Mouse (Mus musculus) naive thymus-derived CD4-positive, alpha-beta T cell, adult 2 months (primary cell): ENCODE measurements around the gene Igsf9b.

Experiments
- DNase-seq: peaks from one replicate; pipeline ENCODE4 v3.0.0-alpha.2; 2011; ENCODE audit warnings: low read depth

Gene Igsf9b

GRCm38 (mm10) chr9:27298411-27299285 lies at the start of gene Igsf9b:
Igsf9b (plus strand) TSS chr9:27299204.
- DNase-seq, result peak; percentile 10

- no peak for DNase-seq
These were observed 46.8 kb upstream of the Igsf9b start for GRCm38 (mm10) chr9:27252034-27252714.

GRCm38 (mm10) chr9:27256454-27256853 lies 42.5 kb upstream of the Igsf9b start:
- no peak for DNase-seq

GRCm38 (mm10) chr9:27260378-27260947 lies 38.5 kb upstream of the Igsf9b start:
- DNase-seq, result no peak

GRCm38 (mm10) chr9:27261905-27262304 lies 37.1 kb upstream of the Igsf9b start:
- DNase-seq, result no peak

- no peak for DNase-seq
These were observed 34.0 kb upstream of the Igsf9b start for GRCm38 (mm10) chr9:27265009-27265408.

GRCm38 (mm10) chr9:27267878-27268277 lies 31.1 kb upstream of the Igsf9b start:
- no peak for DNase-seq

- no peak for DNase-seq
These were observed 30.5 kb upstream of the Igsf9b start for GRCm38 (mm10) chr9:27268493-27268892.

GRCm38 (mm10) chr9:27269322-27269721 lies 29.7 kb upstream of the Igsf9b start:
- DNase-seq, result no peak

GRCm38 (mm10) chr9:27269904-27270303 lies 29.1 kb upstream of the Igsf9b start:
- DNase-seq, result no peak

- DNase-seq, result no peak
These were observed 27.1 kb upstream of the Igsf9b start for GRCm38 (mm10) chr9:27271899-27272298.

GRCm38 (mm10) chr9:27272858-27273257 lies 26.1 kb upstream of the Igsf9b start:
- no peak for DNase-seq

- no peak for DNase-seq
These were observed 22.6 kb upstream of the Igsf9b start for GRCm38 (mm10) chr9:27276282-27276839.

GRCm38 (mm10) chr9:27277401-27278087 lies 21.5 kb upstream of the Igsf9b start:
- no peak for DNase-seq

GRCm38 (mm10) chr9:27279041-27279440 lies 20.0 kb upstream of the Igsf9b start:
- no peak for DNase-seq

- DNase-seq, result no peak
These were observed 18.0 kb upstream of the Igsf9b start for GRCm38 (mm10) chr9:27280976-27281375.

- DNase-seq, result no peak
These were observed 13.2 kb upstream of the Igsf9b start for GRCm38 (mm10) chr9:27285719-27286249.

GRCm38 (mm10) chr9:27286296-27286695 lies 12.7 kb upstream of the Igsf9b start:
- DNase-seq, result no peak

- DNase-seq, result no peak
These were observed 12.1 kb upstream of the Igsf9b start for GRCm38 (mm10) chr9:27286859-27287258.

- DNase-seq, result no peak
These were observed 11.6 kb upstream of the Igsf9b start for GRCm38 (mm10) chr9:27287419-27287818.

- DNase-seq, result no peak
These were observed 10.6 kb upstream of the Igsf9b start for GRCm38 (mm10) chr9:27288442-27288841.
